Mouse (Mus musculus) c-Kit-positive CD71-positive TER-119-negative erythroid progenitor cells, embryonic 14.5 days (primary cell): ENCODE data around the gene Zdhhc17.
A peak's percentile ranks its signal among the peaks of the same experiment; 100 is the strongest.

Experiments
- DNase-seq: peaks from one replicate; pipeline ENCODE4 v3.0.0-alpha.2; 2013; ENCODE audit warnings: low read depth

The Zdhhc17 gene

GRCm38 (mm10) chr10:111009641-111010479 lies at the start of gene Zdhhc17:
Gene Zdhhc17, minus strand, starts transcription at chr10:111010140.
- peak; percentile 73 for DNase-seq

- no peak for DNase-seq
Observed at GRCm38 (mm10) chr10:111055770-111056169, 45.8 kb upstream of the Zdhhc17 start.

DNA sequence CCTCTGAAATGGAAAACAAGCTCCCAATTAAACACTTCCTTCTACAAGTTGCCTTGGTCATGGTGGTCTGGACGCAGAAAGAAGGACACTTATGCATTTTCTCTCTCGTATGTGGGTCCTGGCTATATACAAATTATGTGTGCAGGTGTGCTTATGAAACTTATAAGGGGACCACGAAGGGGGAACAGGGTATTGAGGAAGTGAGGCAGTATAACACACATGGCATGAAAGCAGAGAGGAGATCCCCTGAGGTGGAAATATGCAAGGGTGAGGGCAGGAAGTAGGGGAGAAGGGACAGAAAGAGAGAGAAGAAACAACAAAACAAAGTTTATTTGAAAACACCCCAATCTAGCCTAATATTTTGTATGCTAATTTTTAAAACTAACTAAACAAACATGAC lies 41.7 kb upstream of the Zdhhc17 start:
- DNase-seq, result no peak

- DNase-seq, result no peak
Observed at GRCm38 (mm10) chr10:111050511-111050910, 40.6 kb upstream of the Zdhhc17 start.

DNA sequence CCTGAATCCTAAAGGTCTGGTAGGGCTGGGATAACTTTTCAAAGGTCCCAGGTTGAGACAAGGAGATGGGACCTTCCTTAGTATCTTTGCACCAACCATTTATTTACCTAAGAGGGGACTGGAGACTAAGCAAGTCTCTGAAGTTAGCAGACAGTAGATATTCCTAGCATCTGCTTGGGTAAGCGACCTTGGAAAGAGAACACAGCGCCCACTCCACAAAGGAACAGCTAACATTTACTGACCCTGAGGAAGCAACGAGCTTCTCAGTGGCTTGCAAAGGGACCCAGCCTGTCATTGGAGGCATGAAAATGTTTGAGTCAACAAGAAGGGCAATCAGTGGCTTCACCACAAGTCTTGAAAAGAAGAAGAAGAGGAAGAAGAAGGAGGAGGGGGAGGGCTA lies 40.1 kb upstream of the Zdhhc17 start:
- no peak for DNase-seq

- DNase-seq, result no peak
Observed at GRCm38 (mm10) chr10:111047895-111048294, 38.0 kb upstream of the Zdhhc17 start.

- no peak for DNase-seq
Observed at GRCm38 (mm10) chr10:111040078-111040656, 30.2 kb upstream of the Zdhhc17 start.

- DNase-seq, result no peak
Observed at GRCm38 (mm10) chr10:111036851-111037250, 26.9 kb upstream of the Zdhhc17 start.

- no peak for DNase-seq
Observed at GRCm38 (mm10) chr10:111035134-111035533, 25.2 kb upstream of the Zdhhc17 start.

DNA sequence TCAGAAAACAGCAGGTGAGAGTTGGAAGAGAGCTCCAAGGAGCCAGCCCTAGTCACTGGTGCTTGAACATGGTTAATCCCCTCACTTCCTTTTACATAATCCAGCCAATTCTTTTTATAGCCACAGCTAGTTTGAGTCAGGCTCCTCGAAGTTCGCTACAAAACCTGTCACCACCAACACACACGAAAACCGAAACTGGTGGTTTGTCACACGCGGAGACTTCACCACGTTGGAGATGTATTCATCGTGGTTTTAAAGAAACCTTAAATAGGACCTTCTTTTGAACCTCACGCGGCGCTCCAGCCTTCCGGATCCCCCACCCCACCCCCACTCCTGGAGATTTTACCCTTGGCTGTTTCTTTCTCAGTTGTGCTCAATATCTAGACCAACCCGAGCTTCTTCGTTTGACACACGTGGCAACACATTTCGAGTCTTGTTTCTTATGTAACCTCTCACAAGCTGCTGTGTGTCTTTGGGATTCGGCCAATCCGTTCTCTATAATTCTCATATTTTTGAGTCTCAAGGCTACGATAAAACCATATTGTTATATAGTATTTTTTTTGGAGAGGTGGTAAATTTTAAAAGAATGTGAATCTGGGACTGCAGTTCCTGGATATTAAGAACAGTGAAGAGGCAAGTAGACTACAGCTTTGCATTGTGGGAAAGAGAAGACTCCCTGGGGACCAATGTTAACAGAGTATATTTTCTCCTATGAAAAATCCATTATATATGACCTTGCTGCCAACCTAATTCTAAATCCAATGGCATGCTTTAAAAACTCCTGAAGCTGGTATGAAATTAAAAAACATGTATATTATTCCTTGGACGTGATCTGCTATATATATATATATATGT lies 21.8 kb upstream of the Zdhhc17 start:
- no peak for DNase-seq

GRCm38 (mm10) chr10:111030845-111031244 lies 20.9 kb upstream of the Zdhhc17 start:
- DNase-seq, result no peak

DNA sequence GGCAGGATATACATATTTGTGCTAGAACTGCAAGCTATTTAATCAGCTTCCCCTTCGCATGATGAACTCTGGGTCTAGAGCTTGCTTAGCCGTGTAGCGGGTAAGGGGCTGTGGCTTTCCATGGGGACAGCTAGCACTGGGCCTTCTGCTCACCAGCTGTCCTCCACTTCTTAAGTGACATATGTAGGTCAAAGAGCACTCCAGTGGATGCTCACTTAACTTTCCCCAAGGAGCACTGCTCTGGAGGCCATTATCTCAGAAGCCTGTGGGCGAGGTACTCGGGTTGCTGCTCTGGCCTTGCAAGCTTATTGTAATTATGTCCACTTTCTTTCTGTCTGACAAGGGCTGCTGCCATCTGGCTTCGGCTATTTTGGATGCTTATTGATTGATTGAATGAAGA lies 16.2 kb upstream of the Zdhhc17 start:
- DNase-seq, result no peak

DNA sequence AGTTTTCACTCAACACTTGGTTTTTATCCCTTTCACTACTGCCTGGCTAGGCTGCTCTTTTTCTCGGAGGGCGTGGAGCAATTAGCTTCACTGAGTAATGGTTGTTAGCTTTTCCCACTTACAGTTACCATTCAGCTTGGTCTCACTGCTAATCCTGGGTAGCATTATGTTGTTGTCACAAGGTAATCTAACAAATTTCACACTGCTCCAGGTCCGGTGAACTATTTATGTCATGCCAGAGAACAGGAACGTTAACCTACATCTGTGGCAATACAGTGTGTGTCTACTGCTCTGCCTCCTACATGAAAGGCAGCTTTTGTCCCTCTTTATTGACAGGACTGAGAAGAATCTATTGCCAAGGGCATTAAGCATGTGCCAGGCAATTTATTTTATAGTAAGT lies 14.8 kb upstream of the Zdhhc17 start:
- no peak for DNase-seq

DNA sequence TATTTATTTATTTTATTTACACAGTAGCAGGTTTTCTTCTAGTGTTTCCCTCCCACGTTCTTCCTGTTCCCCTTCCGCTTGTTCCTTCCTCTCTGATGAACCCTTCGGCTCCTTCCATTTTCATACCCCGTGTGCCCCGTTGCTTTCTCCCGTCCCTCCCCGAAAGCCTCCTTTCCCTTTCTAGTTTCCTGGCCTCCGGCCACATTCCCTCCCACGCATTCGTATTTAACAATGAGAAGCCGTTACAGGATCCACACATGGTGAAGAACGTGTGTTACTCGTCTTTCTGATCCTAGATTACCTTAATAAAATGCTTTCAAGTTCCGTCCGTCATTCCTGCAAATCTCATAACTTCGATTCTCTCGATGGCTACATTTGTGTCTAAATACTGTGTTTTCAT lies 4.5 kb upstream of the Zdhhc17 start:
- DNase-seq, result no peak

DNA sequence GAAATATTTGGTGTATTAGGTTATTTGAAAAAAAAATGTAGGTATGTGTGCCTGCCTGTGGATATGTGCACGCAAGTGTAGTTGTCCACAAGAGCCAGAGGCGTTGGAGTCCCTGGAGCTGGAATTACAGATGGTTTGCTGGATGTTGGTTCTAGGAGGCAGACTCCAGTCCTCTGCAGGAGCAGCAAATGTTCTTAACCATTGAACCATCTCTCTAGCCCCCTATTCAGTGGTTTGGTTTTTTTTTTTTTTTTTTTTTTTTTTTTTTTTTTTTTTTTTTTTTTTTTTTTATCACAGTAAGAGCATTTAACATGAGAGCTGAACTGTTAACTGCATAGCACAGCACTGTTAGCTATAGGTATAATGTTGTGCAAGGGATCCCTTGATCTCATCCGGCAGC lies 3.3 kb upstream of the Zdhhc17 start:
- no peak for DNase-seq

DNA sequence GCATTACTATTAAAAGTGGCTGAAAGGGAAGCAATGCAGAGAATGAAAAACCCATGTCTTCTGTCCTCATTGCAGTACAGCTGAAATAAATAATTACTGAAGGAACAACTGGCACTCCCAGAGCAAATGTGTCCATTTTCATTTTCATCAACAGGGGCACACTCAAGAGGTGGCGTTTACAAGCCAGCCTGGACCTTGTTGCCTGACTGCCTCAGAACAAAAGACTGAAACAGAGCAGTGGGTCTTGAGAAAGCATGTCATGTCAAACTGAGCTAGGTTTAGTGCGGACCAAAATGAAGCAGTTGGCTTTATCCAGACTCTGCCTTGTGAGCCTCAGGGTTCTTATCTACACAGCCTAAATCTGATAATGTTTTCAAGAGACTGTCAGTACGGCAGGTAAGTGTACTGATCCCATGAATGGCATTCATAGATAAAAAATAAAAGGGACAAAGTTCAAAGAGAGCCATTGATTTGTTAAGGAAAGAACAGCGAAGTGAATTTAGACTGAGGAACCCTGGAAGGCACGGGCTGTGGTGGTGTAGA lies 2.6 kb upstream of the Zdhhc17 start:
- DNase-seq, result no peak

DNA sequence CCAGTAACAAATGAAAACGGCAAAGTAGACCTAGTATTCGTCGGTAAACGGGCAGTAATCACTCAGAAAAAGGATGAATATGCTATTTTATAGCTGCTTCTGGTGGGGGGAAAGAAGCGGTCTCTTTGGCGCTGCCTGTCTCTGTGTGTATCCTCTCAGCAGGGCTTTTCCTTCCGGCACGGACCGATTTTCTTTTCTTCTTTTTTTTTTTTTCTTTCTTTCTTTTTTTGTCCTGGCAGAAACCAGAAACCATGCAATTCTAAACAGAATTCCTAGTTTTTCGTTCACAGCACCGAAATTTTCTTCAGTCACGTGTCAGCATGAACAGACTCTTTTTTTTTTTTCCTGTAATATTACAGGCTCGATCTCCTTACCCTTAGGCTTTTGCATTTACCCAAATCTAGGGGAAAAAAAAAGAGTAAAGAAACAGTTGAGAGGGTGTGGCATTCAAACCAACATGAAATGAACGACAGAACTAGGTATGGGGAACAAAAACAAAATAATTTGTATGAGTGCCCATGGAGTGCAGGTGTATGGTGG lies 1.4 kb upstream of the Zdhhc17 start:
- DNase-seq, result no peak

DNA sequence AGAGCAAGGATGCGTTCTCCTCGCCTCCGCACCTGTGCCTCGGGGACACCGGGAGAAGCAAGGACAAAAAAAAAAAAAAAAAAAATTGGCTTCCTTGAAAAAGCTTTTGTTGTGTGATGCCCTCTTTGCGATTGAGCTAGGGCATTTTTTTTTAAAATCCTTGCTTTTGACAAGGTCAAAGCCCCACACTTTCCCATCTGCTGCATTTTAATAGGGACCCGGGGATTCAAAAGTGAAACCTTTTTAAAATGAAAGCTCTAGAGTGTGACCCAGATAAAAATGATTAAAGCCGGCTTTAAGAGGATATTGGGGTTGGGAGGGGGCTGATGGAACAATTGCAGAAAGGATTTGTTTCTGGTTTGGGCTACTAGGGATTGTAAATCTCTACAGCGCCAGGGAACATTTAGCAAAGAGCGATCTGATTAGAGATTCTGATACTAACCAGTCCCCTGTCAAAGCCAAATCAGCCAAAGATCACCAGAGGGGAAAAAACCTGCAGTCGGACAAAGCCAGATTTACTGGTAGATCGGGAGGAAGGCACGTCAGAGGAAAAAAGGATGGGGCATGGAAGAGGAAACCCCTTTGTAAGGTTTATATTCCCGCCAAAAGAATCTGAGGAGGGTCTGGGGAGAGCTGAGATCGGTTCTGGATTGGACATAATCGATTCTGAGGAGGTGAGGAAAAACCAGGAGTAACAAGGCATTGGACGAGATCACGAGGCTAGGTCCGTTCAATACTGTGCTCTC lies 713 bp upstream of the Zdhhc17 start:
- no peak for DNase-seq

DNA sequence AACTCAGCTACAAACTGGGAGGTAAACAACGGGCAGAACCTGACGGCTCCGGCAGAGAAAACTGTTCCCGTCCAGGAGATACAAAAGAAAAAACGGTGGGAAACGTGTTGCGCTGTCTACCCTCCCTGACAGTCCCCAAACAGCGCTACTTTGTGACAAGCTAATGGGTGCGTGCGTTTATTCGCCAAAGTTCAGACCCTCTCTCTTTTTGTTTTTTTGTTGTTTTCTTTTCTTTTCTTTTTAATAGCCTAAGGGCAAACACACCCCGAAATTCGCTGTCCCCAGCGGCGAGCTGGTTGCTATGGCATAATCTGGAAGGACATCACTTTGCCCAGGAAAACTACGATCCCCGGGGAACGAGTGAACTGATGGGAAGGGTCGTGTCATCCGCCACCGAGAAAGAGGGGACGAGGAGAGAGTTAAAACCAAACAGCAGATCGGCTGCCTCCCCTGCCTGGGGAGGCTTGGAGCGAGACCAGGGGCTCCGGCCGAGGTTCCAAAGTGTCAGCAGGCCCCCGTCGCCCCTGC lies 763 bp downstream of the Zdhhc17 start:
- DNase-seq, result no peak

GRCm38 (mm10) chr10:111007687-111008086 lies 2.3 kb downstream of the Zdhhc17 start:
- DNase-seq, result no peak
